Mouse (Mus musculus) cerebellum, postnatal 25 days (tissue): ENCODE measurements around the gene Ppfibp2.

Experiments used
- DNase-seq, 2 experiments: peaks; one replicate each; pipeline ENCODE4 v3.0.0; 2021; ENCODE audit warnings: mixed read lengths in 2 of 2

Gene Ppfibp2

DNA sequence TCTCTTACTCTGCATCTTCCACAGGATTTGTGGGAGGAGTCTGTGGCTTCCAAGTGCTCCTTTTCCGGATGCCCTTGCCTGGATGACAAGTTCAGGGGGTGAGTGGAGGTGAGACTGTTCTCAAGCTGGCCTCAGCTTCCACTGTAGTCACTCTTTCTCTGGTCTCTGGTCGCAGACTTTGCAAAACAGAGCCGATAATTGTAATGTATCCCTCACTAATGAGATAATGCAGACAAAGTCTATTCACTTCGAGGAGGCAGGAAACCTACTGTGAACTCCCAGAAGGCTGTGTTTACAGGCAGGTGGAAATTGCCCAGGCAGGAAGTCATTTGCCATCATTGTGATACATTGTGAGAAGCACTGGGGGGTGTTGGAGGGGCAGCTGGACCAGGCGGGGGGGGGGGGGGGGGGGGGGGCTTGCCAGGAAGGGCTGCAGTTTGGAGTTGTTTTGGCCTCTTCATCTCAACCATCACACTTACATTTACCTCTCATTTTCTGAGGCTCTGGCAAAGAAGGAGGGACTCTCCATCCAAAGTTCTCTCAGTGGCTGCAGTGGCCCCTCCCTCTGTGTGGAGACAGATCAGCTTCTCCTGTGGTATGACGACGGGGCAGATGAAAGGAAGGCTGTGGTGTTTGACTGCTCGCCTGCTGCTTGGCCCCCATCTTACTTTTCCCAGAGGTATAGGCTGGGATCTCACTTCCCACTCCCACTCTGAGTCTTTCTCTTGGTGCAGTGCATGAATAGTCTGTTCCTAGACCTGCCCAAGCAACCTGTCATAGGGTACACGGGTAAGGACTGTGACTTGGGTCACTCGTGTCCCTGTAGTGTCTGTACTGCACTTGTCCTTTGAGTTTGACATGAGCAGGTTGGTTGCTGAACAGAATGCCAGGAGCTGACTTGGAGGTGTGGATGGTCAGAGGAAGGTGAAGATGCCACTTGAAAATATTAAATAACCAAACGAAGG is 23.3 kb downstream of the Ppfibp2 start:
- DNase-seq: no peak

DNA sequence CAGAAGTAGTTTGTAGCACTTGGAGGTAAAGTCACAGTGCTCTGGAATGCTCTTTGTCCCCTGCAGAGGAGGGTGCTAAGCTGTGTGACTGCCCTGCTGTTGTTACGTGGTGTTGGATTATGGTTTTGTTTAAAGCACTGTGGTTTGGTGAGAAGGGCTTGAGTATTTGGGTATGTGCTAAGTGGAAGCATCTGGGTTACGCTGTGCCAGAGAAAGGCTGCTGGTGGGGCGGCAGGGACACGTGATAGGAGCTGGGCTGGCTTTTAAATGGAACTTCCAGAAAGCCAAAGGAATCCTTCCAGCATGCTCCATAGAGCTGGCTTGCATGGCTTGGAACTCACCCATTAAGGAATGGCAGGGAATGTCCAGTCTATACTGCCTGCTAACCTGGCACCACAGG is 24.2 kb downstream of the Ppfibp2 start:
- no peak for DNase-seq

DNA sequence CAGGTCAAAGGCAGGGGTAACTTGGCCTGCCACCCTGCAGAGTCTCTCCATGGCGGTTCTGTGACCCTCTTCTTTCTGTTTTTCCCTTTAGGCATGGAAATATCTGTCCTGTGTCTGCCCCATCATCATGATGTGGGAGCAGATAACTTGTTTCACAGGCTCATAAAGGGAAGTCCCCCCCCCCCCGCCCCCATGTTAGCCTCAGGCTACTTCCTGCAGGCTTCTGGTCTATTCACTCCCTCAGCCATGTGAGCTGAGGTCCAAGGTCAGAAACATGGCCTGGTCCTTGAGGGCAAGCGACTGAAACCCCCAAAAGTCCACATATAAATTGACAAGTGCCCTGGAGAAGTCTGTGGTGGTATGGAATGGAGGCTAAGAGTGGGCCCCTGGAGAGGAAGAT is 25.1 kb downstream of the Ppfibp2 start:
- DNase-seq: no peak

DNA sequence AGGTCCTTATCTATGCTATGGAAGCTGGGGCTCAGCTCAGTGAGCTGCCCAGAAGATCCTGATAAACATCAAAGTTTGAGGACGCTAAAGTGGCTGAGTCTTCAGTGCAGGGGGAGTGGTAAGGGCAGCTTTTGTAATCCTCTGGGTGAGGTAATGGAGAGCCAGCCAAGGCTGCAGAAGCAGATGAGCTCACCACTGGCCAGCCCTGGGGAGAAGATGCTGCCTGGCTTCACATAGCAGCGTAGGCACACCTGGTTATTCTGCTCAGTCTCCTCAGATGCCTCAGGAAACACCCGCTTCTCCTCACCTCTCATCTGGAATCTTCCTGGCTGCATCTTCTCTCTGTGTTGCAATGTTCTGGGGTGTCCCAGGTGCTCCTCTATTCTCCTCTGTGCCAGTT is 29.4 kb downstream of the Ppfibp2 start:
- DNase-seq: no peak

DNA sequence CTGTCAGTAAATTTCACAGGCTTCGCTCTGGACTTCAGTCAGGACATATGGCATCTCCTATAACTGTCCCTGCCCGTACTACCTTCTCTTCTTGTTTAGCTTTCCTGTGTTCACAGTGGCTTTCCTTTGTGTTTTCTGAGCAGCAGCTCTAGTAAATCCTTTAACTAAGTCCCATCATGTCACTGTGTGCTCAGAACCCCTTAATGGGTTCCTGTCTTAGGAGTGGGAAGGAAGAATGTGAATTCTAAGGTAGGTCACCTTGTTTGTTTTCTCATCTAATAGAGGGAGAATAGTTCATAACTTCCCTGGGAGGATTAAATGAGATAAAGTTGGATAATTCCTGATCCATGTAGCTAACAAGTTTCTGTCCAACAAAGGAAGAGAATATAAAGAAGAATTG is 30.1 kb downstream of the Ppfibp2 start, which contains the start of gene 5330417H12Rik:
Gene 5330417H12Rik, minus strand, starts transcription at position 101 of the 400 bp plus-strand sequence.
- DNase-seq: no peak

DNA sequence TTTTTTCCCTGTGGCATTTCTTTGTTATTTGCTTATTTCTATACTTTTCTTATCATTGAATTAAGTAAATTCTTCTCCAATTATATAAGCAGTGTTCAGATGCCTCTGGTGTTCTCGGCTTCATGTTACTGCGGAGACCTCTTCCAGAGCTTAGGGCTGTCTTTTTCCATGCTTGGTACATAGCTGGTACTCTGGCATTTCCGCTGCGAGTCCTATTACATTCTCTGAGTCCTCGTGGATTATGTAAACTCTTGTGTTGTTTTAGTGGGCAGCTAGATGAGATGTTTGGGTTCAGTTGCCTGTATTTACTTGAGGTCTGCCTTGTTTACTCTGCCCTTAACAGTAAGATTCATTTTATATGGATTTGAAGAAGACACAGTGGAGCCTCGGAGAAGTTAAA is 30.8 kb downstream of the Ppfibp2 start:
- DNase-seq: no peak

DNA sequence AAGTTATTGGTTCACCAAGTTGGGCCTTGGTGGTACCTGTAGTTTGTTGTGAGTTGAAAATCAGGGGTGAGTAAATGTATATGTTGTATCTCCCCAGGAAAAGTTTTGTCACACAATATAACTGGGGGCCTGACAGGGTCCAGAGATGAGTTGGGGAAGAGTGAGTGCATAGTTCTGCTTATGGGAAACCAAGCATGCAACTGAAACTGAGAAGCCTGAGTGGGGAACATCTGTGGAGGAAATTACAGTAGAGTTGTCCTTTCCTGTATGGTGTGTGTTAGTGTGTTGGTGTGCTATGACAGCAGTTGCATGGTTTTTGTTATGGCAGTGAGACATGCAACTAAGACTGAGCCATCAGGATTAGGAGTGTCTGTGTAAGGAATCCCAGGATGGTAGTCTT is 33.4 kb downstream of the Ppfibp2 start:
- no peak for DNase-seq

DNA sequence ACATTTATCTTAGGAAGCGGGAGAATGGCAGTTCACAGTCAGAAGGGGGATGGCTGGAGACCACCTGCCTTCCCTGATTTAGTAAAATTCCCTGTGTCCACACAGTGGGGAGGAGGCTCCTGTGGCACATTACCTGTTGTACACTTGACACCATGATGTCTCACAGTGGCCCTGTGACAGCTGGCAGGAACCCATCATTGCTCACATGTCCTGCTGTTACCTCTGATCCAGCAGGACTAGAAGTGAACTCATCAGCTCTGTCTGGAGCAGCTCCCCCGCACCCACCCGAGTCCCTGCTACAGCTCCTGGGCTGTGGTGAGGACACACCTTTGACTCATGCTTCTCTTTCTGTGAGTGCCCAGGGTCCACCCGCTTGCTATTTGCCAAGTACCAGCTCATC is 38.2 kb downstream of the Ppfibp2 start:
- no peak for DNase-seq

DNA sequence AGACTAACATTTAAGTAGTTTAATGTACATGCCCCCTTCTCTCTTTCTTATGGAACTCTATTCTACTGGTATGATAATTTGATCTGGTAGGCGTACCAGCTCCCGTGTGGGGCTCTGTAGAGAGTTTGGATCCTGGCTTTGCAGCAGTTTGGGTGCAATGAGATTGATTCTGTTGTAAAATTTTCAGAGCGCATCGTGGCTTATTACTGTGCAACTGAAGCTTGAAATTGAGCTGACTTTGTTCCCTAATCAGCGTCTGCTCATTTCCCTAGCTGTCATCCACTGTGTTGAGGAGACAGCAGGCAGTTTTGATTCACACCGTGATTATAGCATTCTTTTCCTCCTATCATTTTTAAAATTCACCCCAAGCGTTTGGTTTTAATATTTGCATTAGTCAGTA is 42.4 kb downstream of the Ppfibp2 start:
- no peak for DNase-seq

DNA sequence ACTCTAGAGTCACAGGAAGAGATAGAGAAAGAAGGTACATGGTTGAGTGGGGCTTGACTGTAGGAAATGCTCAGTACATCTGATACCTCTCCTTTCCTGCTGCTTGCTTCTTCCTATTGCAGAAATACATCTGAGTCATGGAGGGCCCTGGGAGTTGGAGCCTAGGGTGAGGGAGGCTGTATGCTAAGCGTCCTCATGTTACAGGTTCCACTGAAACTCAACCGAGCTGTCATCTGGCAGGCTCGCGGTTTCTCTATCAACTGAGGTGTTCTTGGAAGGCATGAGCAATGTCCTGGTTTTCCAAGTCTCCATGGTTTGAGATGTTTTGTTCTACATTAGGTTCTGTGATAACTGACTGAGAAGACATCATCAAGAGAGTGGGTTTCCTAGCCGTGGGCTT is 43.0 kb downstream of the Ppfibp2 start:
- DNase-seq: no peak

DNA sequence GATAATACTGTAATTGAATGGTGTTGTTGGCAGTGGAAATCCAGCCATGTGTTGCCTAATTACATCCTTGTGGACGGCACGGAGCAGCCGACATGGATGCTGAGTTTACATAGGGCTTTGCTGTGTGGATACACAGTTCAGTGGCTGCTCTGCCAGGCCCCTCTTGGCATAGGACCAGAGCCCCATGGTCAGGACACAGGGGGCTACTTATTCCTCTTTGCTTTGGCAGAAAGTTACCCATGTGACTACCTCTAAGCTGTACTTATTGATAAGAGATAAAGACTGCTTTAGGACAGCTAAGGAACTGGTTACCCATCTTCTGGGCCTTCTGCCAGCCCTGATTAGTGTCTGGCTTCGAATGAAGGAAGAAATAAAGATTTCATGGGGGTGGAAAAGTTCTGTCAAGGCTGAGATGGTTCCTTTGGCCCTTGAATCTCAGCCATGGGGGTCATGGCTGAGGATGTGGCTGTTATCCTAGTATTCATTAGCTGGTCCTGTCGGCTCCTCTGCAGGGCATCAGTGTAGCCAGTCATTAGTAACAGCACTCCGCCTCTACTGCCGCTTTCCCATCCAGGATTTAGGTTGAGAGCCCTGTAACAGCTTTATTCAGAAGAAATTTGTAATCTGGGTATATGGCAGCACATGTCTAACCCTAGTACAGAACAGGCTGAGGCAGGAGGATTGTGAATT is 47.7 kb downstream of the Ppfibp2 start:
- no peak for DNase-seq

DNA sequence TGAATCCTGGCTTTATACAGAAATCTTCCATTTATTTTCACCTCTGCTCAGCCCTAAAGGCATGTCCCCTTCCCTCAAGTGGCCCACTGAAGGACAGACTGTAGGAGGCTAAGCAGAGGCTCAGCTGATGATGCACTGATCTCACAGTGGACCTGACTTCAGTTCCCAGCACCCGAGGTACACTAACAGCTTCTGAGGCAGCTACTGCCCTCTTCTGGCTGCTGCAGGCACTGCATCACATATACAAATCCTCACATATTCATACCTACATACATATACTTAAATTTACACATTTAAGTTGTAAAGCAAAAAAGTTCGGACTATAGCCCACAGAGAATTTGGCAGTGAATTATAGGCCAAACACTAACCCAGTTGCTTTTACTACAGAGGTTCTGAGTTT is 50.0 kb downstream of the Ppfibp2 start:
- DNase-seq: no peak

DNA sequence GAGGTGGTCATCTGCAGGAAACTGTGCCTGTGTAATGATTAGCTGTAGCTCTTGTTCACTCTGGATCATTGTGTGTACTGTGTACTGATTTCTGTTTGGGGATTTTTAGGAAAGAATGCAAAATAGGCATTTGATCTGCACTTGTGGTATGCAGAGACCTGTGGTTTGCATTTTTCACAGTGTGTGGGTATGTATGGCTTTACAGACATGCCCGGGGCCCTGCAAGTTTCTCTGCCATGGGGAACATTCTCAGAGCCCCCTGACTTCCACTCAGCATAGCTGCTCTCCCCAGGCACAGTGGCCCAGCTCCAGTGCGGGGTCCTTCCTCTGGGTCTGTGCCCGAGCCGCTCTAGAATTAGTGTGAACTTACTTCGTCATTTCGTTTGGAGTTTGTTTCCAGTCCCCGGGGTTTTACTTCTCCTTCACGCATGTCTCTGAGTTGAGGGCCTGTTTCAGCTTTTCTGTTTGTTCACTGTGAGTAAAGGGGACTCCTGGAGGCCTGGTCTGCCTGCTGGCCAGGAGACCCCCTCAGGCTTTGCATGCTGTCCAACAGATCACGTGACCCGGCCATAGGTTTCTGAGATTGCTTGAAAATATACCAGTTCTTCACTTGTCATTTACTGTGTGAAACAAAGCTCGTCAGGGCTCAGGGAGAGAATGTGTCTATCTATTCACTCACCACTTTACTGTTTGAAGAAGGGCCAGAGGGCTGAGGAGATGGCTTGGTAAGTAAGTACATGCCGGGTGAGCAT is 54.1 kb downstream of the Ppfibp2 start:
- no peak for DNase-seq

DNA sequence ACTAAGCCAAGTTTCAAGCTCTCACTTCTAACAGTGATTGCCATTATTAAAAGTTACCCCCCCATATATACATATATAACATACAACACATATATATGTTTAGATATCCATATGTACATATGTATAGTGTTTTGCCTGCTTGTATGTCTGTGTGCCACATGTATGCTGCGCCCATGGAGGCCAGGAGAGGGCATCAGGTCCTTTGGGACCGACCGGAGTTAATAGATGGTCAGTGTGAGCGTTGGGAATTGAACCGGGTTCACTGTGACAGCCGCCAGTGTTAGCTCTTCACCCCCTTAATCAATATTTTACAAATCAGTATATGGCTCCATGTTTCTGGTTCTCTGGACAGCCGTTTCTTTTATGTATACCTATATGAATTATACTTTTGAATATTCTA is 55.0 kb downstream of the Ppfibp2 start:
- no peak for DNase-seq

DNA sequence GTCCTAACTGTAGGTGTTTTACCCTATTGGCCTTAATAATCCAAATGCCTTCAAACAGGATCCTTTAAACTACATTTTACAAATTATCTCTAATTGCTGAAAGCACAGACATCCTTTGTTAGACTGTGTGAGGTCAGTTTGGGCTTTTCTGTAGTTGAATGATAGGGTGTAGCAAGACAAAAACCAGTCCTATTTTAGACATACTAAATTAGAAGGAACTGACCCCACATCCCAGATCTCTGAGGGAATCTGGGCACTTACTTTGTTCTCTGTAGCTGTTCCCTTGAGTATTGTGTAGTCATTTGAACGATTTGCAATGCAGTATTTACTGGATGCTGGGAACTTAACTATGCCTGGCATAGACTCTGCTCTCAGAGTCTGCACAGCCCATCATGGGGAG is 56.8 kb downstream of the Ppfibp2 start:
- no peak for DNase-seq

DNA sequence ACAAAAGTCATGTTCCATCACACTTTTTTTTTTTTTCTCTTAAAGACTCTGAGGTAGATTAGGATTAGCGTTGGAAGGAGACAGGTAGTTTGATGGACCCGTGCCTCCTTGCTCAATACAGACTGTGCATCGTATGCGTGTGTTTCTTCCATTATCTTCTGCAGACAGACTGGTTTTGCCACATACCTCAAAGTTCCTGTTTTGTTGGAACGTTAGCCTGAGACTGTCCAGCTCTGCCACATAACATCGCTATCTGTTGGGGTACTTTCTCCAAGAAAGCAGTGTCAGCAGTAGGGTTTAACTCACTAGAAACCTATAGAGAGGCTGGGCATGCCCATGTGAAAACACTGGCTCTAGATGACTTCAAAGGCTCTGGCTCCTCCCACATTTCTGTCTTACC is 61.4 kb downstream of the Ppfibp2 start:
- no peak for DNase-seq

DNA sequence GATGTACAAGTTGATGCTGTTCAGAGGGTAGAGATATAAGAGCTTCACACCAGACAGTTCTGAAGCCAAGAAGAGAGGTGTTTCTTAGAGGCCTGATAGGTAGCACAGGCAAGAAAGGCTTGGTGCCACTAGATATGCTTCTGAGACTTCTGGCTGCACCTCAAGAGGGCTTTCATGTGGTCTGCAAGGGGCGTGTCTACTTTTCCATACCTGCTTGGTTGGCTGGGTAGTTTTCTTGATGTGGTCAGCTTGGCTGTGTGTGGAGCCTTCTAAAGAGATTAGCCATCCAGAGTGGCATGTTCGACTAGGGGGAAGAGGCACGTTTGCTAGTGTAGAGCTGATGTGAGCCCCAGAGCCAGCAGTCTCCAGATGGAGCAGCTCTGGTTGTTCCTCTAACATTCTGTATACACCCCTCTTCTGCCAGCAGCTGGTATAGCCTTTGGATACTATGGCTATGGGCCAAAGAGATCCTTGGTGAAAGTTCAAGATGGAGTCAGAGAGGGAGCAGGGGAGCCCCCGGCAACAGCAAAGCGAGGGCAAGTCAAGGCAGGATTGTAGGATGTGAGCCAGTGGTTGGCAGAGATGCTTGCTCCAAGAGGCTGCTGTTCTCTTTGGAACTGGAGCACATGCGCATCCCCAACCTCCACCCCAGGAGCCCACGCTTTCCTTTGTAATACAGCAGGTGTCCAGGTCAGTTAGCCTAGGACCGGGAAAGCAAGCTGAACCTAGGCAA is 64.3 kb downstream of the Ppfibp2 start:
- no peak for DNase-seq

DNA sequence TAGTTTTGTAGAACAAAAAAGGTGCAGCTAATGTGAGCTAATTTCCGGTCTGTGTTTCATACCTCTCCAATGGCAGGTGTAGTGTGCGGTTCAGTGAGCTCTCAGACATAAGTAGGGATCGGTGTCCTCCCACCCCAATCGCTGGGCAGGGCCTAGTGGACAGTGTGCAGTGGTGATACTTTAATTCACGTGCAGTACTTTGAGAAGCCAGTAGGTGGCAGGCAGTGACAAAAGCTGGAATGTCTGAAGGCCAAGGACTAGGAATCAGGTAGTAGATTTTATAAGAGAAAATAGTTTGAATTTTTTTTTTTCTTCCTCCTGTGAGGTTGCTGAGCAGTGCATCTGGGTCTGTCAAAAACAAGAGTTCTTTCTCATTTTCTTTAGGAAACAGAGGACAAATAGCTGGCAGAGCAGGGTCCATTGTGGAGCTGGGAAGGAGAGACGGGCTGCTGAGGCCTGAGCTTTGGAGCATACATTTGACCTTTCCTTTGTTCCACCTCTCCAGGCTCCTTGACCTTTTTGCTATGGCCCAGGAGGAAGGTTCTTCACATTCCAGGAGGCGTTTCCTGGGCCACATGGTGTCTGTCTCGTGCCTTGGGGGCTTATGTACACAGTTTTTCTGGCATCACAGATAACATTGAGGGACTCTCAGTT is 66.3 kb downstream of the Ppfibp2 start:
- peak; percentile 45 to 69 for DNase-seq

DNA sequence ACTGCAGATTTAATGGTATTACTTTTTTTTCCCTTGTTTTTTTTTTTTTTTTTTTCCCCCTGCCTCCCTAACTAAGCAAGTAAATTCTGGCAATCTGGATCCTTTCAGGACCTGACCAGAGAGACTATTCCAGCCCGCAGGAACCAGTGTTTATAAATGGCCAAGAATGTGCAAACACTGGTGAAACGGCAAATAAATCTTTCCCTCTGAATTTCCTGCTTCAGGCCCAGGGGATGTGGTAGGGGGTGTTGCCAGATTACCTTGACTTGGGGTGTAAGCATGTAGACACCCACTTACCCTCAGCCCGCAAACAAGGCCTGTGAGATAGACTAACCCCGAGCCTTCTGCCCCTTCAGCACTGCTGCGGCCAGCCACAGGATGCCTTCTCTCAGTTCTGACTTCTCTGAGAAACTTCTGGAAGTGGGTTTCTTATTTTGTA is 66.9 kb downstream of the Ppfibp2 start:
- no peak for DNase-seq

DNA sequence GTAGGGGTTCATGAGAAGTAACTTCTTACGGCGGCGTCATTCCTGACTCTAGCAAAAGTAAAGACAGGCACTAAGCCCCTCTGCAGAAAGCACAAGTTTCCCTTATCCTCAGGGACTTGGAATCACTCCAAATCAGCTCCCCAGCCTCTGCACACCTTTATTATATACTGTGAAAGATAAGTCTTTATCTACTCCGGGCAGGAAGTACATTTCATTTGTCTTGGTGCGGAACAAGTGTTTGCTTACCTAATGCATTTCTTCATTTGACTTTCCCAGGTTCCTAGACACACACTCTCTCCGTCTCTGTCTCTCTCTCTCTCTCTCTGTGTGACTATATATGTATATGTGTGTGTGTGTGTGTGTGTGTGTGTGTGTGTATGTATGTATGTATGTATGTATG is 68.6 kb downstream of the Ppfibp2 start:
- DNase-seq: no peak

DNA sequence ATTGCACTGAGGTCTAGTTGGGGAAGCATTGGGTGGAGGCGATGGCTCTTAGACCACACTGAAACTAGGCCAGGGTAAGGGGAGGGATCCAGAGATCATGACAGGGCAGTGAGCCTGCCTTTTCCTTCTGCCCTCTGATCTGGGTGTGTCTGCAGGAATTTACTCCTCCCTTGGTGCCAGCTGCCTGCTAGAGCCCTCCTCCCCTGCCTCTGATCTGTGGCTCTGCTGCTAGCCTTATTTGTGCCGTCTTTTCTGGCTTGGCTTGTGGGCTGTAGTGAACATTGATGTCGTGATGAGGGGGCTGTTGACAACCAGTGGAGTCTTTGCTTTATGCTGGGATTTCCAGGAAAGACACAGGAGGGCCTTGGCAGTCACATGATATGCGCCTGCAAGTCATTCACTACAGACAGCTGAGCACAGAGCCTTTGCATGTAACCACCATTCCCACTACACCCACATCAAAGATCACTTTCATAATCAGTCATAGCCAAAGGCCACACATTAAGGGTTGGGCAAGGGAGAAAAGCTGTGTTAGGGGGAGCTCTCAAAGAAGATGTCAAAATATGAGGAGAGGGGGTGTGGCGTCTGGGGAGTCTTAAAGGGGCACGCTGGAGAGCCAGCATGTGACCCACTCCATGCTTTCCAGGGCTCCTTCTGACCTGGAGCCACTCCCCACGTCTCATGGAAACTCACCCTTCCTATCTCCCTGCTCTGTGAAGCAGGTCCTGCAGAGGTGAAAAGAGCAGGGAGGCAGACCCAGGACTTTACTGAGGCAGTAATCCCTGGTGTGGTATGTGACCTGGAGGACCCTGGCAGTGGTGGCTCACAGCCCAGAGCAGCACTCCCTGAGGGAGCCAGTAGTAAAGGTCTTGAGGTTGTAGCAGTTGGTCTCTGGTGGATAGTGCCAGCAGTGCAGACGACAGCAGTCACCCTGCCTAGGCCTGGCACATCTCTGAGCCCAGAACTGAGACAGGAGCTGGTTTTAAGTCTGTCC is 69.4 kb downstream of the Ppfibp2 start:
- DNase-seq: no peak
